Mouse (Mus musculus) MN1 (cell line): ENCODE results near the gene Mef2d.
A peak's percentile ranks its signal among the peaks of the same experiment; 100 is the strongest.

Experiments used
- DNase-seq: peaks from one replicate; pipeline ENCODE4 v3.0.0-alpha.2; 2016; ENCODE audit warnings: low spot score

Mef2d gene

GRCm38 (mm10) chr3:88141787-88142523 is at the start of gene Mef2d:
TSS of gene Mef2d (plus strand) at chr3:88142372.
- peak; percentile 97 for DNase-seq

- DNase-seq = no peak
Measured at GRCm38 (mm10) chr3:88094126-88094525, 48.0 kb upstream of the Mef2d start.

- DNase-seq = no peak
Measured at GRCm38 (mm10) chr3:88097666-88098065, 44.5 kb upstream of the Mef2d start.

GRCm38 (mm10) chr3:88100251-88100650 is 41.9 kb upstream of the Mef2d start:
- DNase-seq = no peak

- DNase-seq = no peak
Measured at GRCm38 (mm10) chr3:88101736-88102135, 40.4 kb upstream of the Mef2d start.

GRCm38 (mm10) chr3:88102196-88102595 is 40.0 kb upstream of the Mef2d start:
- DNase-seq = no peak

- no peak for DNase-seq
Measured at GRCm38 (mm10) chr3:88102611-88103010, 39.6 kb upstream of the Mef2d start.

GRCm38 (mm10) chr3:88106126-88106525 is 36.0 kb upstream of the Mef2d start:
- no peak for DNase-seq

GRCm38 (mm10) chr3:88109126-88109525 is 33.0 kb upstream of the Mef2d start:
- no peak for DNase-seq

- DNase-seq = no peak
Measured at GRCm38 (mm10) chr3:88114396-88114795, 27.8 kb upstream of the Mef2d start.

- no peak for DNase-seq
Measured at GRCm38 (mm10) chr3:88120117-88120651, 22.0 kb upstream of the Mef2d start.

GRCm38 (mm10) chr3:88121164-88122131 is 20.7 kb upstream of the Mef2d start:
- no peak for DNase-seq

- no peak for DNase-seq
Measured at GRCm38 (mm10) chr3:88125195-88125594, 17.0 kb upstream of the Mef2d start.

- no peak for DNase-seq
Measured at GRCm38 (mm10) chr3:88126181-88126580, 16.0 kb upstream of the Mef2d start.

- no peak for DNase-seq
Measured at GRCm38 (mm10) chr3:88127636-88128035, 14.5 kb upstream of the Mef2d start.

GRCm38 (mm10) chr3:88128056-88128455 is 14.1 kb upstream of the Mef2d start:
- DNase-seq = no peak

GRCm38 (mm10) chr3:88129006-88129405 is 13.2 kb upstream of the Mef2d start:
- no peak for DNase-seq

- no peak for DNase-seq
Measured at GRCm38 (mm10) chr3:88131071-88131470, 11.1 kb upstream of the Mef2d start.

GRCm38 (mm10) chr3:88132492-88132891 is 9.7 kb upstream of the Mef2d start:
- no peak for DNase-seq

GRCm38 (mm10) chr3:88133187-88133771 is 8.9 kb upstream of the Mef2d start:
- peak; percentile 52 for DNase-seq

- DNase-seq = no peak
Measured at GRCm38 (mm10) chr3:88136346-88136745, 5.8 kb upstream of the Mef2d start.

- DNase-seq = no peak
Measured at GRCm38 (mm10) chr3:88136945-88137494, 5.2 kb upstream of the Mef2d start.
